Mouse (Mus musculus): Measurements from ENCODE around the gene Rnf40. TPM values are rescaled to one million over a fixed set of nuclear protein-coding genes. Genes with fewer than 3 reads are reported as not detected.

The Rnf40 gene
- polyA plus RNA-seq, 1 experiment from 2014 or later, result 44.3 TPM

GRCm38 (mm10) chr7:127648516-127649201, 60.1 kb downstream of the Rnf40 start:
- DNase-seq (ENCODE audit: low spot score), result no peak

GRCm38 (mm10) chr7:127649206-127649605, 60.6 kb downstream of the Rnf40 start:
- no peak for DNase-seq (ENCODE audit: low spot score)

- no peak for DNase-seq (ENCODE audit: low spot score)
Observed at GRCm38 (mm10) chr7:127651624-127652023, 63.1 kb downstream of the Rnf40 start.

DNA sequence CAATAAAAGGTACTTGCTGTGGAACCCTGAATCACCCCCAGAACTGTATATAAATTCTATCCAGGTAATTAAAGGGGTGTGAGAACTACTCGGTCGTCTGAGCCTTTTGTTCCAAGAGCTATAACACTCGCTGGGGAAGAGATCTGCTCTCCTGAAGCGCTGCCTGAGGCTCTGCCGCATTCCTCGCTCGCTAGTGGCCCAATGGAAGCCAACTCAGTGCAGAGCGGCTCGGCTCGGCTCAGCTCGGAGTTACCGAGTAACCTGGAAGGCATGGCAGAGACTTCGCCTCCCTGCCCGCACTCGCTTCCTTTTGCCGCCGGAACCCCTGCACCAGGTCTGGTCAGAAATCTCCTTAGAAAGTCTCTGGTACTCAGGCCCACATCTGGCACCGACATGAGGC, 63.5 kb downstream of the Rnf40 start:
- DNase-seq (ENCODE audit: low spot score), result no peak

GRCm38 (mm10) chr7:127654318-127654717, 65.8 kb downstream of the Rnf40 start:
- DNase-seq (ENCODE audit: low spot score), result no peak

Other genes with a start within 250 kb of the Rnf40 start
- 2.5 TPM in 2 replicates for gene Zfp768, start 243.2 kb upstream of the Rnf40 start, polyA plus RNA-seq (2015; fragmentation: Nextera tagmentation; extraction: Ambion mirVana)
- gene Zfp747, start 212.7 kb upstream of the Rnf40 start, polyA plus RNA-seq (2015; fragmentation: Nextera tagmentation; extraction: Ambion mirVana), result 7.3 and 8.0 TPM in 2 replicates
- gene 9130019O22Rik, start 201.6 kb upstream of the Rnf40 start, polyA plus RNA-seq (2015; fragmentation: Nextera tagmentation; extraction: Ambion mirVana), result 4.8 and 6.0 TPM in 2 replicates
- 4.4 and 4.9 TPM in 2 replicates for gene E430018J23Rik, start 195.1 kb upstream of the Rnf40 start, polyA plus RNA-seq (2015; fragmentation: Nextera tagmentation; extraction: Ambion mirVana)
- gene Zfp764, start 181.9 kb upstream of the Rnf40 start, polyA plus RNA-seq (2015; fragmentation: Nextera tagmentation; extraction: Ambion mirVana), result 6.8 and 7.0 TPM in 2 replicates
- gene Zfp688, start 166.7 kb upstream of the Rnf40 start, polyA plus RNA-seq (2015; fragmentation: Nextera tagmentation; extraction: Ambion mirVana), result 26.2 and 28.0 TPM in 2 replicates
- gene Zfp689, start 139.6 kb upstream of the Rnf40 start, polyA plus RNA-seq (2015; fragmentation: Nextera tagmentation; extraction: Ambion mirVana), result 4.3 and 4.7 TPM in 2 replicates
- gene Prr14, start 129.2 kb upstream of the Rnf40 start, polyA plus RNA-seq (2015; fragmentation: Nextera tagmentation; extraction: Ambion mirVana), result 51.0 and 54.6 TPM in 2 replicates
- 14.6 and 20.0 TPM in 2 replicates for gene Fbrs, start 109.6 kb upstream of the Rnf40 start, polyA plus RNA-seq (2015; fragmentation: Nextera tagmentation; extraction: Ambion mirVana)
- gene Srcap, start 76.8 kb upstream of the Rnf40 start, polyA plus RNA-seq (2015; fragmentation: Nextera tagmentation; extraction: Ambion mirVana), result 22.2 and 29.8 TPM in 2 replicates
- gene Gm42715, start 69.2 kb upstream of the Rnf40 start, polyA plus RNA-seq (2015; fragmentation: Nextera tagmentation; extraction: Ambion mirVana), result 10.9 and 15.9 TPM in 2 replicates
- 10.8 and 16.1 TPM in 2 replicates for gene Tmem265, start 27.4 kb upstream of the Rnf40 start, polyA plus RNA-seq (2015; fragmentation: Nextera tagmentation; extraction: Ambion mirVana)
- 55.2 and 62.1 TPM in 2 replicates for gene Phkg2, start 15.4 kb upstream of the Rnf40 start, polyA plus RNA-seq (2015; fragmentation: Nextera tagmentation; extraction: Ambion mirVana)
- 2.8 and 3.5 TPM in 2 replicates for gene Ccdc189, start 172 bp upstream of the Rnf40 start, polyA plus RNA-seq (2015; fragmentation: Nextera tagmentation; extraction: Ambion mirVana)
- gene Zfp629, start 27.0 kb downstream of the Rnf40 start, polyA plus RNA-seq (2015; fragmentation: Nextera tagmentation; extraction: Ambion mirVana), result 6.6 and 7.0 TPM in 2 replicates
- gene Bcl7c, start 120.2 kb downstream of the Rnf40 start, polyA plus RNA-seq (2015; fragmentation: Nextera tagmentation; extraction: Ambion mirVana), result 98.1 and 112 TPM in 2 replicates
- gene Ctf1, start 124.0 kb downstream of the Rnf40 start, polyA plus RNA-seq (2015; fragmentation: Nextera tagmentation; extraction: Ambion mirVana), result 13.1 and 13.5 TPM in 2 replicates
- gene Ctf2, start 143.4 kb downstream of the Rnf40 start, polyA plus RNA-seq (2015; fragmentation: Nextera tagmentation; extraction: Ambion mirVana), result 0.06 TPM in 1 of 2 replicates, not detected in the other
- gene Fbxl19, start 155.8 kb downstream of the Rnf40 start, polyA plus RNA-seq (2015; fragmentation: Nextera tagmentation; extraction: Ambion mirVana), result 1.6 and 1.7 TPM in 2 replicates
- 16.1 TPM in 2 replicates for gene Orai3, start 181.0 kb downstream of the Rnf40 start, polyA plus RNA-seq (2015; fragmentation: Nextera tagmentation; extraction: Ambion mirVana)
- gene Setd1a, start 187.9 kb downstream of the Rnf40 start, polyA plus RNA-seq (2015; fragmentation: Nextera tagmentation; extraction: Ambion mirVana), result 18.2 and 21.1 TPM in 2 replicates
- gene Gm49388, start 196.8 kb downstream of the Rnf40 start, polyA plus RNA-seq (2015; fragmentation: Nextera tagmentation; extraction: Ambion mirVana), result not detected in 2 replicates
- gene Hsd3b7, start 211.8 kb downstream of the Rnf40 start, polyA plus RNA-seq (2015; fragmentation: Nextera tagmentation; extraction: Ambion mirVana), result 8.7 and 10.4 TPM in 2 replicates
- gene Stx4a, start 235.5 kb downstream of the Rnf40 start, polyA plus RNA-seq (2015; fragmentation: Nextera tagmentation; extraction: Ambion mirVana), result 48.9 and 50.5 TPM in 2 replicates
- 0.19 and 0.49 TPM in 2 replicates for gene Stx1b, start 235.8 kb downstream of the Rnf40 start, polyA plus RNA-seq (2015; fragmentation: Nextera tagmentation; extraction: Ambion mirVana)

All from thymus, postnatal 0 days (tissue).